Mouse (Mus musculus): ENCODE results near the gene Cped1.

The Cped1 gene

DNA sequence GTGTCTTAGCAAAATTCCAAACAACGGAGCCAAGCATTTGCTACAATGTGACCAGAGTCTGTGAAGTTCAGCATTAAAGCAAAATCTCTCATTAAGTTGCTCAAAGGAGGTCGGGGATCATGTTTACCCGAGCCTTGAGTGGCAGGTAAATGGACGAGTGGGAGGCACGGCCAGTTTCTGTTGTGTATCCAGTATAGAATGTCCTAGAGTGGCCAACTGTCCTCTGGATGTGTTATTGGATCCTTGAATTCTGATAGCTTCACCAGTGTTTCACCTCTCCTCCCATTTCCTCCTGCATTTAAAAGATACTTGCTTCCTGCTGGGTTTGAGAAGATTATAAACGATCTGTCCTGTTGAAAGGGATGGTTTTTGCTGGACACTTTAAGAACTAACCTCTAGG lies 14.4 kb downstream of the Cped1 start:
- no peak for DNase-seq (ENCODE audit: low spot score)

DNA sequence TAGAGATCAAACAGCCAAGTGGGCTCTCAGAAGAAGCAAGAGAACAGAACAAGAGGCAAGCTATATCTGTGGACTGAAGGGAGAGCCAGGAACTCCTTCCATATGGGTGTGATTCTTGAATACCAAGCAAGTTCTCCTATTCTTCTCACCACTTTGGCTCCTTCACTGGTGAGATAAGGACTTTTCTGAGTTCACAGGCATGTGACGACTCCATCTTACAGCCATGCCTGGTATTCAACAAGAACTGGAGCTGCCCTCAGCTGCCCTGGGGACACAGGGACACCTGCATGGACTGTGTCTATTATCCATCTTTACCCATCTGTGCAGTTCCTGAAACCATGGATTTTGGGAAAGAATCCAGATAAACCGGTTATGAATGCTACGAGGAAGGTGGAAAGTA lies 15.2 kb downstream of the Cped1 start:
- DNase-seq (ENCODE audit: low spot score): no peak

DNA sequence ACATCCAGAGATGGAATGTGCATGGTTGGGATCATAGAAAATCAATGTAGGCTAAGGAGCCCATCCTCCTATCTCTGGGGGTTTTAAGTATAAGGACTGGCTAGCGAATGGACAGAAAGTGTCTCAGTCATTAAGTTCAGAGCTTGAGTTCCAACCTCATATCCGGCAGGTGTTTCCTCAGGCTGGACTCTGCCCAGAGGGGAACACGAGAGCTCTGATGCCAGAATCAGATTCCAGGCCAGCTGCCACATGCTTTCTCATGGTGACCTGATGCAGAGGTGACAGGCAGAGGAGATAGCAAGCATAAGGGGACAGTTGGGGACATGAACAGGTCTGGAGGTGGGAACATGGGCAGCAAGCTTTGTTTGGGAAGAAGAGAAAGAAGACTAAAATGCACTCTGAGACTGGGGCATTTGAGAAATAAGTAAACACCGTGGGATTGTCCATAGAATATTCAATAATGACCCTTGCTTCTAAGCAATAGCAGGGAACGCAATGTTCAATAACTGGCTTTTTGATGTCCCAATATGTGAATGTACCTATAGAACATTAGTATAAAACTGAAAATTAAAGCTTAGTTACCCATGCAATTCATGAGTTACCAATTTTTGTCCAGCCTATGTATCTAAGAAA lies 15.7 kb downstream of the Cped1 start:
- DNase-seq (ENCODE audit: low spot score): no peak

DNA sequence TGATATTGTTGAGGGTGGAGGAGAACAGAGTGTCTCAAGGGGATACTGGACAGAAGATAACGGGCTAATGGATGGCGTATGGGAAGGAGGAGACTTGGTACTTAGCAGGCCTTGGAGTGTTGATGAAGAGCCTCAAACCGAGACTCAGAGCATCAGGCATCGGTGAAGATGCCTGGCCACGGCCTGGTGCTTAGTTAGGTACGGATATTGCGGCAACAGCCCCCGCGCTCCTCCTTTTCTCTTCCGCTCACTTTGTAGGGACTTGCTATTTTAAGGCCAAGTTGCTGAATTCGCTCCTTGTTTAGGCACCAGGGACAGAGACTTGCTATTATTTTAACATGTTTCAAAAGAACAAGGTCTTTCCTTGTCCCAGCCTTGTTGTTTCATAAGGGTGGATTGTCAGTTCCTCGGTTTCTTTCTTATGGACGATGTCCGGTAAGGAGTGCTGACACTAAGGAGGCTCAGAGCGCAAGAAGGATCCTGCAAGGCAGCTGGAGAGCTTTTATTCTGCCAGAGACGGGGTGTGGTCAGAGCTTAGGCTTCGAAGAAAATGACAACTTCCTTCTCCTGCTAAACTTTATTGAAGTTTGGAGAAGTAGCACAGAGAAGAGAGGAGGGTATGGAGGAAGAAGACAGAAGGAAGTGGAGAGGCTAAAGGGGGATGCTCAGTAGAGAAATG lies 16.9 kb downstream of the Cped1 start:
- no peak for DNase-seq (ENCODE audit: low spot score)

DNA sequence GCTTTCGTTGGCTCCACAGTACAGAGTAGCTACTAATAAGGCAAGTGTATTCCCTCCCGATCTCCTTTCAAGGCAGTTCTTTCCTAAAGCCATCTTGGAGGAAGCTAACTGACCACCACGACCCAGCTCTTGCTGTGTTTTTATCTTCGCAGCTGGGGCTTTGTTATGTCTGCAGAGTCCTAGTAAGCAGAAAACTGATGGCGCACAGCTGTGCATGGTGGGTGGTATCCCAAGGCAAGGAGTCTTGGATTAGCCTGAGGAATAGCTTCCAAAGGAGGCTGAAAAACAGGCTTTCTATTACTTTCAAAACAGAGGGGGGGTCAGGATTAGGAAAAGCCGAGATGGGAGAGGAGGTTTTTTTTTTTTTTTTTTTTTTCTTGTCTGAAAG lies 17.5 kb downstream of the Cped1 start:
- DNase-seq (ENCODE audit: low spot score): no peak

DNA sequence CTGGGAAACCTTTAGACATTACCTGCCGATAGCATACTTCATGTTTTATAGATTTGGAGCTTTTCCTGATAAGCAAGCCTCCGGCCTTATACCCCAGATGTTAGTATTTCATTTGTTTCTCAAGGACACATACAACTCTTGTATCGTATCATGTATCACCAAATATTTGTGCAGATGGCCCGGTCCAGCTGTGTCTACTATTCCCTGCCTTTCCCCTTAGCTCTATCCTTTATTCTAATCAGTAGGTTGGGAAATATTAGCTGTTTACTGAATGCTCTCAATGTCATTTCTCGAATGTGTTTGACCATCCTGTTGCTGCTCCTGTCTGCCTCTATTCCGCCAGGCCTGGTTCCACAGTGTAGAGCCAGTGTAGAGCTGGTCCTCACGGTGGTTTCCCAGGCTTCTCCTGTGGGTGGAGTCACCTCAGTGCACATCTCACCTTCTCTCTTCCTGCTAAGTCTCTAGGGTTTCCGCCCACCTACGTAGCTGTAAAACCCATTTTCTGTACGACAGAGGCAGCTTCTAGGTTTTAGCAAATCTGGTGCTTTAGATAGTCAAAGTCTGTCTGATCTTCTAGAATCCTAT lies 18.3 kb downstream of the Cped1 start:
- no peak for DNase-seq (ENCODE audit: low spot score)

DNA sequence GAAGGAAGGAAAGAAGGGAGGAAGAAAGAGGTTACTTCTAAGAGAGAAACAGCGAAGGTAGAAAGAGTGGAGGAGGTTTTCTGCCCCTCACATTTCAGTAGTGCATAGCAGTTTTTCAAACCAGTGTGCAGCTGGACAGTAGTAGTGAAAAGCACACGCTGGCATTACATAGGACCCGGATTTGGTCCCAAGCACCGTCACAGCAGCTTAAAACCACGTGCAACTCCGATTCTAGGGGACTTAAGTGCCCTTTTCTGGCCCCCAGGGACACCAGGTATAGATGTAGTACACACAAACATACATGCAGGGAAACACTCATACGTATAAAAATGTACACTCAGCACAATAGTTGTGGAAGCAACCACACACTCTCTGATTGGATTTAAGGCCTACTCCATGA lies 22.6 kb downstream of the Cped1 start:
- no peak for DNase-seq (ENCODE audit: low spot score)

DNA sequence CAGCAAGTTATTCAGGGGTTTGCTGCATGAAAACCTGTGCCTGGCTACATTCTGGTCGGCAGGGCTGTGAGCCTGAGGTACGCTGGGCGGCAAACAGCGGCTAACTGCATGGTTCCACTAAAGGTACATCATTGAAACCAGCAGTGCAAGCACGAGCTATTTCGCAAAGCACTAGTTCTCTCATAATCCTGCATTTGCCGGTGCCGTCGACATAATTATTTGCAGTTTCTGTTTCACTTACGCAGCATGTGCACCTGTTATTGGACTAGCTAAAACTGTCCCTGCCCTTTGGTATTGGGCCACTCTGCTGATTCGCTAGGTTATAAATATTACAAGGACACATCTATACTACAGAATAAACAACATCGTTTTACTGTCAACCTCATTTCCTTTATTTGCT lies 24.5 kb downstream of the Cped1 start:
- no peak for DNase-seq (ENCODE audit: low spot score)

DNA sequence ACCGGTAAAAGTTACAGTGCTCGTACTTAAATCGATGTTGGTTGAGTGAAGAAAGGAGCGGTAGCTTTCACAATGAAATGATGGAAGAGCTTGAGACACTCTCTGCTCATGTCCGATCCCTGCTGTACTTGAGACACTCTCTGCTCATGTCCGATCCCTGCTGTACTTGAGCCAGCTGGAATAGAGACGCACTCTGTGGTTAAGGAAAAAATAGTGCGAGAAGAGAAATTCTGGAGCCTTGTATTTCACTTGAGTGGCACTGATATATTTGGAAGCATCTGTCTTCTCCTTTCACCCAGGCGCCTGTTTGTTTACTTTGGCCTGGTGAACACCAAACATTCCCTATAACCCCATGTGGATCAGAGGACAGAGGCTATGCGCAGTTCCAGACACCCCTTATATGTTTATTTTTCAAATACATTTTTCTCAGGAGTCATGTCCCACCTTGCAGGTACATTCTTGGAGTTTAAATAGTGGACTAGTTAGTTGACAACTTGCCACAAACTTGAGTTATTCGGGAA lies 25.1 kb downstream of the Cped1 start:
- DNase-seq (ENCODE audit: low spot score): no peak

DNA sequence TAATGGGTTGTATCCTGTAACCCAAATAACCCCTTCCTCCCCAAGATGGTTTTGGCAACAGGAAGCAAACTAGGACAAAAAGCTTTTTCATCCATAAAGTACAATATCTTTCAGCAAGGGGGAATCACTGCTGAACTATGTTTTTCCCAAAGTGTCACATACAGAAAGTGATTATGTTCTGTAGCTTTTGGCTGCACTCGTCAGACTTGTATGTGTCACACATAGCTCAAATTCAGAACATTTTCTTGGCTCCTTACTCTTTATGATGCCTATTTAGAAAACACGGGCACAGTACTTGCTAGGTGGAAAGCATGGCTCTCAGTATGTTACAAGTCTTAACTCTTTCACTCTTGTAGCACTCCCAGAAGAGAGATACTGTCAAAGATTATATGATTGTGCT lies 25.8 kb downstream of the Cped1 start:
- no peak for DNase-seq (ENCODE audit: low spot score)

DNA sequence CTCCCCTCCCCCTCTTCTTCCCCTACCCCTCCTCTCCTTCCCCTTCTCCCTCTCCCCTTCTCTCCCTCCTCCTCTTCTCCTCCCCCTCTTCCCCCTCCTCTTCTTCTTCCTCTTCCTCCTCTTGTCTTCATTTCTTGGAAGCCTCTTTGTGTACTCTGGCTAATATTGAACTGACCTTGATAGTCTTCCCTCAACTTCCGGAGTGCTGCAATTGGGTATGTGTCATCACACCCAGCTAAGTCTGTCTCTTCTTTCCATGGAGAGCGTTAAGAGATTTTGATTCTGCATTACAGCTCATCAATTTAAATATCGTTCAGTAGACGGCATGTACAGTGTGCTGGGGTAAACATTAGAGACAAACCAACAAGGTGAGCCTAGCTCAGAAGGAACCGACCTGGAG lies 26.4 kb downstream of the Cped1 start:
- DNase-seq (ENCODE audit: low spot score): no peak

DNA sequence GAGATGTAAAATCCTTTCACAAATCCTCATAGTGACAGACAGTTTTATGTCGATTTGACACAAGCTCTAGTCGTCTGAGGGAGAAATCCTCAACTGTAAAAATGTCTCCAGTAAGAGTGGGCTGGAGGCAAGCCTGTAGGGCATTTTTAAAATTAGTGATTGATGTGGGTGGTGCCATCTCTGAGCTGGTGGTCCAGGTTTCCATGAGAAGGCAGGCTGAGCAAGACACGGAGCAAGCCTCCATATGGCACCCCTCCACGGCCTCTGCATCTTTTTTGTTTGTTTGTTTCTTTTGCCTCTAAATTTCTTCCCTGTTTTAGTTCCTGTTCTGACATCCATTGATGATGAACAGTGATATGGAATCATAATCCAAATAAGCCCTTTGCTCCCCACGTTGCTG lies 26.8 kb downstream of the Cped1 start:
- DNase-seq (ENCODE audit: low spot score): no peak

DNA sequence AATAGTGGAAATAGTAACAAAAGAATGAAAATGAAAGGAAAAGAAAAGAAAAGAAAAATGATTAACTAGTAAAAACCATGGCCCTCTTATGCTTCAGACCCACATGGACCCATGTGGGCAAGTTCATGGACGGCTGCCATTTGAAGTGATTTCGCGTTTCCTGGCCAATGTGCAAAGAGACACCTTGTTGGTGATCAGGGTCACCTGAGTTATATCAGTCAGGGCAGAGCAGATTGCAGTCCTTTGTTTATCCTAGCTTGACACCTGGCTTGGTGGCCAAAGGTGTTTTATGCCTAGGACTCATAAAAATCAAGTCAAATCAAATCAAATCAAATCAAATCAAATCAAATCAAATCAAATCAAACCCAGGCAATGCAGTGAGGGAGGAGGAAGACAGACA lies 27.7 kb downstream of the Cped1 start:
- no peak for DNase-seq (ENCODE audit: low spot score)

DNA sequence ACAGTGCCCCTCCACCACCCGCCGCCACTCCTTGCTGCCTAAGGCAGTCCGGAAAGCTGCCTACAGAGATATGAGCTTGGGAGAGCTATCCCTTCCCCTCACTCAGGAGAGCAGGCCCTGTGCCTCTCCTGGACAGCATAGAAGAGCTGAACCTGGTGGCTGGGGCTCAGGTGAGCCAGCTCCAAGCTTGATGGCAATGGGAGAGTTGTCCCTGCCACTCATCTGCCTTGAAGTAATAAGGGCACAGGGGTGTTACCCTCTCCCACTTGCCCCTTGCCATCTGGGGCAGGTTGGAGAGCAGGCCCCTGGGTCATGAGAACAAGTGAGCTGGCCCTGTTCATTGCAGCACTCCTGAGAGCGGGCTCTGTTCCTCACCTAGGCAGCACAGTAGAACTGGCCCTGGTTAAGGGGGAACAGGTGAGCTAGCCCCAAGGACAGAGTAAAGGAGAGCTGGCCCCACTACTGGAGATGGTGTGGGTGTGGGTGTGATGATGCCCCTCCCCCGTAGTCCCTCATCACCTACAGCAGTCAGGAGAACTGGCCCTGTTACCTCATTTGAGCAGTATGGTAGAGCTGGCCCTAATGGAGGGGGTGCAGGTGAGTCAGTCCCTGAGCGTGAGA lies 28.7 kb downstream of the Cped1 start:
- no peak for DNase-seq (ENCODE audit: low spot score)

DNA sequence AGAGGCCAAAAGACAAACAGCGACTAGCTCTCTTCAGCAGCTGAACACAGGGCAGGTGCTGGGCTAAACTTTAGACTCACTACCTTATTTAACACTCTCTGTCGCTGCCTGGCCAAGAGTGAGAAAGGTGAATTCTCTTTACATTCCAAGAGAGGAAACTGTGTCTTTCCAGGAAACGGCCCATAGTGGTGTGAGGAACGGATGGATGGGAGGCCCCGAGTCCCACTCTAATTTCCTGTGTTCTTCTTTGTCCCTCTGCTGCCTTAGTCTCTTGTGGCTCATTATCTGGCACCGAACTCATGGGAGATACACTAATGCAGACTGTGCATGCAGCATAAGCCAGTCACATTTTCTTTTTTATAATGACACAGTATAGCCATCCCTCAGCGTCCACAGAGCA lies 31.9 kb downstream of the Cped1 start:
- no peak for DNase-seq (ENCODE audit: low spot score)

DNA sequence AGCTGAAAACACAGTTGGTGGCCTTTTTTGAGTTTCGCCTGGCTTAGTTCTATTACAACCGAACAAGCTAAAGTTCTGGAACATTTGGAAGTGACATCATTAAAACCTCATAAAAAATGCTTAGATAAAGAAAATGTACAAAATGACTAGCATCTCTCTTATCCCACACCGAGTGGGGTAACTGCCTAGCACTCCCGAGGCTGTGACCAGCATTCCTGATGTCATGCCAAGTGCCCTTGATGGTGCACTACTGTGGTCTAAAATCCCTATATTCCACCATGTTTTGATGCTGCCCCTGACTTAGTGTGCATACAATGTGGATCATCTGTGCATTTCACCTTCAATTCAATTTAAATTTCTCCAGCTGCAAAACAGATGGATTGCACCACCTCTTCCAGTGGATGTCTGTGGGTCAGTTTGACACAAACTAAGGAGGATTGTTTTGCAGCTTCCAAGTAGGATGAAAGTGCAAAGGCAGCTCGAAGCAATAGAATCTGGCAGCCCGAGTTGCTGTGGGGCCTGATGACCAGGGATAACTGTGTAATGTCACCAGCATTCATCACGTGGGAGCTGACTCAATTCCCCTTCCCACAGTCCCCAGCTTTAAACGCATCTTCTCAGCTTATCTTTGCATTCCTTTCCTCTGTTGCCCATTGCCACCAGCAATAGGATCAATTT lies 33.2 kb downstream of the Cped1 start:
- DNase-seq (ENCODE audit: low spot score): no peak

DNA sequence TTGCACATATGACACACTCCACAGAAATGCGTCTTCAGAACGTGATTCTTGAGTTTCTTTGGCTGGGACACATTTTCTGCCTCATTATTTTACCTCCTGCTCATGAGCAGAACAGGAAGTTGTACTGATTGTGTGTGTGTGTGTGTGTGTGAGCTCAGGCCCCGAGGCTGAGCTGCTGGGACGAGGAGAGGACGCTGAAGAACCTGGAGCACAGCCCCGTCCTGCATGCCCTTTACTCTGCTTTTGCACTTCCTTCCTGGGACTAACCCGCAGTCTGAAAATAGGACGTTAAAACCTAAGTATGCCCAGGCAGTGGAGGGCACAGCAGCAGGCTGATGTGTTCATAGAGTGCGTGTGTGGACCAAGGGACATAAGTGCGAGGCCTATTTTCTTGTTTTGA lies 33.9 kb downstream of the Cped1 start:
- no peak for DNase-seq (ENCODE audit: low spot score)

DNA sequence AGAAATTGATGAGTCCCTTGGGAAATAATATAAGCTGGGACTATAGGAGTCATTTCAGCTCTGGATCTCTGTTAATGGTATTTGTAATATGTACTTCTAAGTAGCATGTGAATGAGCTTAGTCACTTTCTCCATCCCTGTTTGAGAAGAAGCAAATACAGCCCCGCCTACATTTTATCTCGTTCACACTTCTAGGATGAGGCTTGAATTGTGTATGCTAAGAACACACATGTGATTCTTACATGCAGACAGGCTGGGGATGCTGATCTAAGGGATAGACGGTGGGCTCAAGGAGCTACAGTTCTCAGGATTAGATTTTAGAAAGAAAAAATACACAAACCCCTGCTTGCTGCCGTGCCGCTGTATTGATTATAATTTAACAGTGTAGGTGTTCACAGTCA lies 35.0 kb downstream of the Cped1 start:
- no peak for DNase-seq (ENCODE audit: low spot score)

DNA sequence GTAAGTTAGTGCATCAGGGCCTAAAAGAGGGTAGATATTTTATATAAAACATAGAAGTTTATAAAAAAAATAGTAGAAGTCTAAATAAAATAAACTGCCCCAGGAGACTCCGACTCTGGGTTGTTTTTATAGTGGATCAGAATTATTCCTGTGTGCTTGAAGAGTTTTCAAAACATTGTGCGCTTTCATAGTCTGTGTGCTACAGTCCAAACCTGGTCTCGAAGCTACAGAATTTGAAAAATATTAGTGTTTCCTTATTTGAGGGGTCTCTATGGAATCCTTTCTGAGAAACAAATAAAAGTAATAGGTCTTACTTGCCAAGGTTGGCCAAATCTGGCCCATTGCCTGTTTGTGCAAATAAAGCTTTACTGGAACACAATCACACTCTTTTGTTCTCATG lies 35.6 kb downstream of the Cped1 start:
- no peak for DNase-seq (ENCODE audit: low spot score)

DNA sequence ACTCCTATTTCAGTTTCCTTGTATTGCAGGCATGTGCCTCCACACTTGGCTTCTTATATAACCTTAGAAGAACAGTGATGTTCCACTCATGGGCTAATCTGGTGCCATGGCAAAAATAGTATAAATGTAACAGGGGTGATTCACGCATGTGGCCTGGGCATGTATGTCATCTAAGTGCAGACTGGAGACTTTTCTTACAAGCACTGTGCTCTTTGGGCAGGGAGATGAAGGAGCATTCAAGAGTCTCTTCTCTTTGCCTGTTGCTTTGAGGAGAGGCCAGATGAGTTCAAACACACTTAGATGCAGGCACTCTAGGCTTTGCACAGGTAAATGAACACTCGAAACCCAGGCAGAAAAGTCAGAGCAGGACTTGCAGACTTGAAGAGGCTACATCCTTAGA lies 38.5 kb downstream of the Cped1 start:
- DNase-seq (ENCODE audit: low spot score): no peak

DNA sequence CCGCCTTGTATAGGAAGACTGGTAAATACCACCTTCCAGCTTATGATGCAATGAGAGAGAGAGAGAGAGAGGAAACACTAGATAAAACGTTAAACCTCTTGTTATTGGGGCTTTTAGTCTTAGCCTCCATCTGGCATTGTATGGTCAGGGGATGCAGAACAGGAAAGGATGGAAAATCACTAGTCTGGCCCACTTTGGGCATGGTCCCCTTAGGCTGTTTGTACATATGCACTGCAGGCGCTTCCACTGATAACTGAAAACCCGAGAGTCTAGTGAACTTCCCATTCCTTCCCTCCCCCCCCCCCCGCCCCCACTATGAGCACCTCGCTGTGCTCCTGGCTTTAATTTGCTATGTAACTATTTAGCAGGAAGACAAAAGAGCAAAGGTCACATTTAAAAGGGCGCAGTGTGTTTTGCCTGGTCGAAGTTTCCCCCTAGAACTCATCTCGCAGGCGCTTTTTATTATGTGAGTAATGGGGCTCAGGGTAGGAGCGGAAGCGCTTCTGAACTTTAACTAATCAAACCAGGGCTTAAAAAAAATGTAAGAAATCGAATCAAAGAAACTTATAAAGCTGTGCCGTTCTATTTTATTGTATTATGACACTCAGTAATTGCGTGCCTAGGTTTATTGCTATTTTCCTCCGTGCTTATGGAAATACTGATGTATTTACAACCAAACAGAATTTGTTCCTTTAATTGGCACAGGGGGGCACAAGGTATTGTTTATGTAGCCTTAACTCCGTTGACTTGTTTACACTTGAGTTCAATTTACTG lies 40.1 kb downstream of the Cped1 start:
- no peak for DNase-seq (ENCODE audit: low spot score)

DNA sequence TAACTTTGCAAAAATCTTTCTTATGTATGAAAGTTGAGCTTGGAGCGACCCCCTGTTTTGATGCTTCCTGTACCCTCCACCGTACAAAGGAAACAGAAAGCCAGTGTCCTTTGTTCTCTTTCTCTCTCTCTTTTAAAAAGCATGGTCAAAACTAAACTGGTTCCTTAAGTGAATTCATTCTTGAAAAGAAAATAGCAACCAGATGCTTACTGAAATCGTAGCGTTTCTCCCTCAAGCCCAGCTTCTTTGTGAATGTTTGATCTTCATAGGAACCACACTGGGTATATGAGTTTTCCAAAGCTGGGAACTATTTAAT lies 40.6 kb downstream of the Cped1 start:
- DNase-seq (ENCODE audit: low spot score): no peak
